Mouse (Mus musculus): ENCODE results near the gene Xrcc4. TPM values are rescaled to one million over a fixed set of nuclear protein-coding genes. Genes with fewer than 3 reads are reported as not detected.

Xrcc4 gene
- polyA plus RNA-seq, 1 experiment from 2014 or later = 13.6 TPM

DNA sequence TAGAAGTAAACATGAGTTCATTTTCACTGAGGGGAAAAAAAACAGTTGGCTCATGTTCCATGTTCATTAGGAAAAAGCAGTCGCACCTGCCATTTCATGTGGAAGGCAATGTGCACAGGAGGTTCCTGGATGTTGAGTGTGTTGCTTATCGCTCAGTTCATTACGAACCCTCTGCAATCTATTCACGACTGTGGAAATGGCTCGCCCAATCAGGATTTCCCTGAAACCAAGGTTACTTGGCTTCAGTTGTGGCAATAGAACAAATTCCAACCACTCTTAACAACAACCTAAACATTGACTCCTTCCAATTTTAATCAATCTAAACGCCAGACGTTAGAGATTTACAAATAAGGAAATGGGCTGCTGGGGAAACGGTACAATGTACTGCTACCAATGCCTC is 78.3 kb downstream of the Xrcc4 start:
- ATAC-seq (replicated peaks; ENCODE audit: insufficient number of reproducible peaks, low FRiP score, low TSS enrichment, low read depth) (no peak), DNase-seq (ENCODE audit: low spot score) (no peak)
- Histone ChIP-seq H3K27me3 (ENCODE audit: control insufficient read depth, insufficient read depth, low read length) (no peaks in the 10 kb centered on the region), H3K4me1 (ENCODE audit: control insufficient read depth, insufficient read depth, low read length) (no peaks in the 10 kb centered on the region), H3K36me3 (replicated peaks; ENCODE audit: control insufficient read depth, insufficient read depth, low read depth, low read length) (no peaks in the 10 kb centered on the region), H3K27ac (replicated peaks; ENCODE audit: low read depth, low read length) (no peak overlapping the region), H3K9ac (replicated peaks; ENCODE audit: low read length) (no peak overlapping the region), H3K4me2 (ENCODE audit: low read depth, low read length) (no peak overlapping the region), H3K9me3 (replicated peaks; ENCODE audit: control insufficient read depth, low read length) (no peaks in the 10 kb centered on the region), H3K4me3 (ENCODE audit: low read depth, low read length) (no peak overlapping the region)
- WGBS = 87% methylated on average over 8 of the region's 8 CpGs

DNA sequence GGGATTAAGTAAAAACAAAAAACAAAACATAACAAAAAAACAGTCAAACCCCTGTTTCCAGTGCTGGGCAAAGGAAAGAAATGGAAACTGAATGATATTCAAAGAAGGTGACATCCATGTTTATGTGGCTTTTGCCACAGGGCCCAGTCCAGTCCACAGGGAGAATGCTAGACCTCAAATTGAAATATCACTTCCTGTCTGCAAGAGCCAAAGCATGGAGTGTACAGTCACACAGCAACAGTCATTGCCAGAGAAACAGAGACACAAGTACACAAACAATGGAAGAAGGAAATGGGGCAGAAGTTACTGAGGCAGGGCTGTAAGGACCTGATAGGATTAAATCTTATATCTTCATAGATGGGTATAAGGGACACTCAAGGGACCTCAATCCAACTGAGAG is 79.6 kb downstream of the Xrcc4 start:
- H3K4me3 ChIP-seq (ENCODE audit: low read depth, low read length) = no peak overlapping the region
- H3K27me3 ChIP-seq (ENCODE audit: control insufficient read depth, insufficient read depth, low read length) = no peaks in the 10 kb centered on the region
- no peak overlapping the region for H3K9ac ChIP-seq (replicated peaks; ENCODE audit: low read length)
- no peaks in the 10 kb centered on the region for H3K9me3 ChIP-seq (replicated peaks; ENCODE audit: control insufficient read depth, low read length)
- H3K4me1 ChIP-seq (ENCODE audit: control insufficient read depth, insufficient read depth, low read length) = no peaks in the 10 kb centered on the region
- no peak overlapping the region for H3K27ac ChIP-seq (replicated peaks; ENCODE audit: low read depth, low read length)
- no peak overlapping the region for H3K4me2 ChIP-seq (ENCODE audit: low read depth, low read length)
- no peak for ATAC-seq (replicated peaks; ENCODE audit: insufficient number of reproducible peaks, low FRiP score, low TSS enrichment, low read depth)
- DNase-seq (ENCODE audit: low spot score) = no peak
- H3K36me3 ChIP-seq (replicated peaks; ENCODE audit: control insufficient read depth, insufficient read depth, low read depth, low read length) = no peaks in the 10 kb centered on the region

DNA sequence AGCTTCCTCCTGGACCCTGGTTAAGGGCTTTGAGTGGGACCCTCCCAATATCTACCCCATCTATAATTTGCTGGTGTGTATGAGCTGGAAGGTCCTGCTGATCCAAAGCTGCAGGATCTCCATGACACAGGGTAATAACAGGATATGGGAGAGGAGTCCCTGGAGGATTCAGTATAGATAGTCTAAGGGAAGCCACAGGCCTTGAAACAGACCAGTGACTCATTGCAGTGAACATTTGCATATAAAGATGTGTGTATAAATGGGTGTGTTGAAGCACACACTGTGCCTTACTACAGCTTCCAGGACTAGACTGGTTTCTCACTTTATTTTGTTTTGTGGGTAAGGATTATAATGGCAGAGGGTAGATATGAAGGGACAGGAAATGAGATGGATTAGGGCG is 83.8 kb downstream of the Xrcc4 start:
- ATAC-seq (replicated peaks; ENCODE audit: insufficient number of reproducible peaks, low FRiP score, low TSS enrichment, low read depth) = no peak

DNA sequence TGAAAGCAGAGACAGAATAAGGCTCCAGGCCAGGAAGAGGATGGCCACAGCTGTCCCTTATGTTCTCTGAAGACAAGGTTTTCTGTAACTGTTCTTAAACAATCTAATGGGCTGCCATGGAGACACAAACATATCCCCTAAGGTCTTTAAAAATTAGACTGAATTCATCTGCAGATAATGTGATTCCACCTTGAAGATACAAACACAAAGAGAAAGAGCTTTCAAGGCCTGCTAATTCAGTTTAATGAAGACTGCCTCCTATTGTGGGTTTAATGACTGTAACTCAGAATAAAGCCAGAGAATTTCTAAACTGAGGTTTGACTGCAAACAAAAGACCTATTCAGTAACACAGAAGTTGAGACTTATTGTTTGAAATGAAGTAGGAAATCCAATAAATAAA is 91.9 kb downstream of the Xrcc4 start:
- no peak for ATAC-seq (replicated peaks; ENCODE audit: insufficient number of reproducible peaks, low FRiP score, low TSS enrichment, low read depth)
- DNase-seq (ENCODE audit: low spot score) = no peak
- H3K36me3 ChIP-seq (replicated peaks; ENCODE audit: control insufficient read depth, insufficient read depth, low read depth, low read length) = no peaks in the 10 kb centered on the region
- no peak overlapping the region for H3K4me2 ChIP-seq (ENCODE audit: low read depth, low read length)
- H3K4me1 ChIP-seq (ENCODE audit: control insufficient read depth, insufficient read depth, low read length) = no peaks in the 10 kb centered on the region
- no peak overlapping the region for H3K27ac ChIP-seq (replicated peaks; ENCODE audit: low read depth, low read length)
- no peaks in the 10 kb centered on the region for H3K9me3 ChIP-seq (replicated peaks; ENCODE audit: control insufficient read depth, low read length)
- no peak overlapping the region for H3K4me3 ChIP-seq (ENCODE audit: low read depth, low read length)
- no peak overlapping the region for H3K9ac ChIP-seq (replicated peaks; ENCODE audit: low read length)
- no peaks in the 10 kb centered on the region for H3K27me3 ChIP-seq (ENCODE audit: control insufficient read depth, insufficient read depth, low read length)

More for the DNA sequence above, 83.8 kb downstream of the Xrcc4 start:
- H3K4me3 ChIP-seq (ENCODE audit: low read depth, low read length) = no peak overlapping the region
- H3K9me3 ChIP-seq (replicated peaks; ENCODE audit: control insufficient read depth, low read length) = no peaks in the 10 kb centered on the region
- DNase-seq (ENCODE audit: low spot score) = no peak
- H3K4me1 ChIP-seq (ENCODE audit: control insufficient read depth, insufficient read depth, low read length) = no peaks in the 10 kb centered on the region
- 100% methylated on average over 1 of the region's 1 CpGs for WGBS
- H3K9ac ChIP-seq (replicated peaks; ENCODE audit: low read length) = no peak overlapping the region
- H3K27me3 ChIP-seq (ENCODE audit: control insufficient read depth, insufficient read depth, low read length) = no peaks in the 10 kb centered on the region
- no peak overlapping the region for H3K27ac ChIP-seq (replicated peaks; ENCODE audit: low read depth, low read length)
- no peaks in the 10 kb centered on the region for H3K36me3 ChIP-seq (replicated peaks; ENCODE audit: control insufficient read depth, insufficient read depth, low read depth, low read length)
- no peak overlapping the region for H3K4me2 ChIP-seq (ENCODE audit: low read depth, low read length)

DNA sequence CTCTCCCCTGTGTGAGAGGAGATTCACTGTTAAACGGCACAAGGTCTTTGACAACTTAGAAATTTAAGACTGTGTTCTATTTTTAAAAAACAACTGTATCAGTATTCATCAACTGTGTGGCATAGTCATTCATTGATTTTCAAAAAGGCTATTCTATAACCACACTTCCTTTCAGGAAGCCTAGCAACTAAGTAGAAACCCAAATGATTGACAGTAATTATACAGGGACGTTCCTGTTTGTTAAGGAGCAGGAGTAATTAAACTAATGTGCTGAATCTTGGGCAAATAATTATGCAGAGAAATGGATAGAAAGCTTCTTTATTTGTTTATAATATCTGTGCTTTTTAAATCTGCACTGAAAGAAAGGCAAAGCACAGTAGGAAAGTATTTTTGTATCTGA is 103.3 kb downstream of the Xrcc4 start:
- no peak overlapping the region for H3K4me3 ChIP-seq (ENCODE audit: low read depth, low read length)
- H3K4me2 ChIP-seq (ENCODE audit: low read depth, low read length) = no peak overlapping the region
- H3K27me3 ChIP-seq (ENCODE audit: control insufficient read depth, insufficient read depth, low read length) = no peaks in the 10 kb centered on the region
- WGBS = 26% methylated on average over 2 of the region's 2 CpGs
- no peak overlapping the region for H3K9ac ChIP-seq (replicated peaks; ENCODE audit: low read length)
- no peaks in the 10 kb centered on the region for H3K4me1 ChIP-seq (ENCODE audit: control insufficient read depth, insufficient read depth, low read length)
- H3K9me3 ChIP-seq (replicated peaks; ENCODE audit: control insufficient read depth, low read length) = no peaks in the 10 kb centered on the region
- no peak for DNase-seq (ENCODE audit: low spot score)
- no peaks in the 10 kb centered on the region for H3K36me3 ChIP-seq (replicated peaks; ENCODE audit: control insufficient read depth, insufficient read depth, low read depth, low read length)
- no peak for ATAC-seq (replicated peaks; ENCODE audit: insufficient number of reproducible peaks, low FRiP score, low TSS enrichment, low read depth)
- H3K27ac ChIP-seq (replicated peaks; ENCODE audit: low read depth, low read length) = no peak overlapping the region

DNA sequence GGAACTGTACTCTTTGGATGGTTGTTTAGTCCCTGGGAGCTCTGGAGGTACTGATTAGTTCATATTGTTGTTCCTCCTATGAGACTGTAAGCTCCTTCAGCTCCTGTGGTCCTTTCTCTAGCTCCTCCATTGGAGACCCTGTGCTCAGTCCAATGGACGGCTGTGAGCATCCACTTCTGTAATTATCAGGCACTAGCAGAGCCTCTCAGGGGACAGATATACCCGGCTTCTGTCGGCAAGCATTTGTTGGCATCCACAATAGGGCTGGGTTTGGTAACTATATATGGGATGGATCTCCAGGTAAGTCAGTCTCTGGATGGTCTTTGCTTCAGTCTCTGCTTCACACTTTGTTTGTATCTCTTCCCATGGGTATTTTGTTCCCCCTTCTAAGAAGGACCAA is 118.5 kb downstream of the Xrcc4 start:
- WGBS = 82% methylated on average over 3 of the region's 3 CpGs
- DNase-seq (ENCODE audit: low spot score) (no peak), ATAC-seq (replicated peaks; ENCODE audit: insufficient number of reproducible peaks, low FRiP score, low TSS enrichment, low read depth) (no peak)
- Histone ChIP-seq H3K4me1 (ENCODE audit: control insufficient read depth, insufficient read depth, low read length) (no peaks in the 10 kb centered on the region), H3K27me3 (ENCODE audit: control insufficient read depth, insufficient read depth, low read length) (no peaks in the 10 kb centered on the region), H3K27ac (replicated peaks; ENCODE audit: low read depth, low read length) (no peak overlapping the region), H3K4me3 (ENCODE audit: low read depth, low read length) (no peak overlapping the region), H3K9me3 (replicated peaks; ENCODE audit: control insufficient read depth, low read length) (no peaks in the 10 kb centered on the region), H3K4me2 (ENCODE audit: low read depth, low read length) (no peak overlapping the region), H3K36me3 (replicated peaks; ENCODE audit: control insufficient read depth, insufficient read depth, low read depth, low read length) (no peaks in the 10 kb centered on the region), H3K9ac (replicated peaks; ENCODE audit: low read length) (no peak overlapping the region)

DNA sequence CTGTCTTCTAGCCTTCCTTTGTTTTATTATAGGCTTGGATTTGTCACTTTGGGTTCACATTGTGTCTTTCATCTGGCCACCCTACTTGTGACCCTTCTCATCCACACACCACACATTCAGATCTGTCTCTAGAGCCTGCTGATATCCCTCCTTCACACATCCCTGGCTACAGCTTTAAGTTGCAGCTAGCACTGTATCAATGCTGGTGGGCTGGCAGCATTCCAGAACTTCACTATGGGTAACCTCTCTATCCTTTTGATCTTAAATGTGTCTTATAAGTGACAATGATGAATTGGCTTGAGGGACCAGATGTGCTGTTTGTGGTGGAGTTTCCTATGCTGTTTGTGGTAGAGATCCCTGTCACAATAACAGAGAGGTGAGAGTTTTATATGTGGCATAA is 120.7 kb downstream of the Xrcc4 start:
- H3K9me3 ChIP-seq (replicated peaks; ENCODE audit: control insufficient read depth, low read length) = no peaks in the 10 kb centered on the region
- no peak overlapping the region for H3K27ac ChIP-seq (replicated peaks; ENCODE audit: low read depth, low read length)
- H3K4me3 ChIP-seq (ENCODE audit: low read depth, low read length) = no peak overlapping the region
- no peak for DNase-seq (ENCODE audit: low spot score)
- H3K36me3 ChIP-seq (replicated peaks; ENCODE audit: control insufficient read depth, insufficient read depth, low read depth, low read length) = no peaks in the 10 kb centered on the region
- ATAC-seq (replicated peaks; ENCODE audit: insufficient number of reproducible peaks, low FRiP score, low TSS enrichment, low read depth) = no peak
- no peak overlapping the region for H3K9ac ChIP-seq (replicated peaks; ENCODE audit: low read length)
- no peaks in the 10 kb centered on the region for H3K27me3 ChIP-seq (ENCODE audit: control insufficient read depth, insufficient read depth, low read length)
- H3K4me2 ChIP-seq (ENCODE audit: low read depth, low read length) = no peak overlapping the region
- no peaks in the 10 kb centered on the region for H3K4me1 ChIP-seq (ENCODE audit: control insufficient read depth, insufficient read depth, low read length)

DNA sequence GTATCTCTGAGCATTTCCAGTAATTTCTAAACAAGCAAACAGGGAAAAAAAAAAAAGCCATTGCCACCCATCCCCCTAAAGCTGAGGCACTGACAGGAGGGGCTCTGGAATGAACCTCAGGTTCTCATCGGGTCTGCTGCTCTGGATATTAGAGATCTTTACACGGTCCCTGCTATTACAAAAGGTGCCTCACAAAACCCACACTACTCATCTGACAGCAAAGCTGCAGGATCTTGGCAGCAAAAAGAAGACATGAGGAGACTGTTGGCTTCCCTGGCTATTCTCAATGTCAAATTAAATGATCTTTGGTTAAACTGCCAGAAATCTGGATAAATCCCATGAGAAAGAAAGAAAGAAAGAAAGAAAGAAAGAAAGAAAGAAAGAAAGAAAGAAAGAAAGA is 145.1 kb downstream of the Xrcc4 start:
- H3K36me3 ChIP-seq (replicated peaks; ENCODE audit: control insufficient read depth, insufficient read depth, low read depth, low read length) = no peaks in the 10 kb centered on the region

DNA sequence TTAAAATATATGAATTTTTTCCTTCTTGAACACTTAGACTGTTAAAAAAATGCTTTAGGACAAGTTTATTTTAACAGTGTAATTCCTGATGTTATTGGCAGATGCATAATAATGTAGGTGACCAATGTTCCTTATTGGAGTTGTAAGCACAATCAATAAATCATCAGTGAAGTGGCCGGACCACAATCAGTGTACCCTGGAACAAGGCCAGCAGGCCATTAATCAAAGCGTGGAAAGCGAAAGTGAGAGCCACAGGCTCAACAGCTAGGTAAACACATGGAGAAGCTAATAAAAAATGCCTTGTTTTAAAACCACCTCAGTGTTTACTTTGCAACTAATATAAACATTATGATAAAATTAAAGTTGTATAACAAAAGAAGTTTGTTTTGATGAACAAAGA is 159.9 kb downstream of the Xrcc4 start:
- Histone ChIP-seq H3K4me2 (ENCODE audit: low read depth, low read length) (no peak overlapping the region), H3K9ac (replicated peaks; ENCODE audit: low read length) (no peak overlapping the region), H3K4me1 (ENCODE audit: control insufficient read depth, insufficient read depth, low read length) (no peaks in the 10 kb centered on the region), H3K9me3 (replicated peaks; ENCODE audit: control insufficient read depth, low read length) (no peaks in the 10 kb centered on the region), H3K4me3 (ENCODE audit: low read depth, low read length) (no peak overlapping the region), H3K27ac (replicated peaks; ENCODE audit: low read depth, low read length) (no peak overlapping the region), H3K27me3 (ENCODE audit: control insufficient read depth, insufficient read depth, low read length) (no peaks in the 10 kb centered on the region), H3K36me3 (replicated peaks; ENCODE audit: control insufficient read depth, insufficient read depth, low read depth, low read length) (no peaks in the 10 kb centered on the region)
- ATAC-seq (replicated peaks; ENCODE audit: insufficient number of reproducible peaks, low FRiP score, low TSS enrichment, low read depth) (no peak), DNase-seq (ENCODE audit: low spot score) (no peak)
- 42% methylated on average over 3 of the region's 3 CpGs for WGBS

More for the DNA sequence above, 145.1 kb downstream of the Xrcc4 start:
- no peak overlapping the region for H3K4me2 ChIP-seq (ENCODE audit: low read depth, low read length)
- ATAC-seq (replicated peaks; ENCODE audit: insufficient number of reproducible peaks, low FRiP score, low TSS enrichment, low read depth) = no peak
- H3K9ac ChIP-seq (replicated peaks; ENCODE audit: low read length) = no peak overlapping the region
- H3K4me3 ChIP-seq (ENCODE audit: low read depth, low read length) = no peak overlapping the region
- 77% methylated on average over 2 of the region's 2 CpGs for WGBS
- H3K4me1 ChIP-seq (ENCODE audit: control insufficient read depth, insufficient read depth, low read length) = no peaks in the 10 kb centered on the region
- no peak for DNase-seq (ENCODE audit: low spot score)
- no peaks in the 10 kb centered on the region for H3K9me3 ChIP-seq (replicated peaks; ENCODE audit: control insufficient read depth, low read length)
- no peaks in the 10 kb centered on the region for H3K27me3 ChIP-seq (ENCODE audit: control insufficient read depth, insufficient read depth, low read length)
- no peak overlapping the region for H3K27ac ChIP-seq (replicated peaks; ENCODE audit: low read depth, low read length)

Data from embryonic facial prominence, embryonic 11.5 days (tissue).